Mouse (Mus musculus) bone marrow macrophage, adult 2 months (primary cell): ENCODE data around the gene Tex10. TPM values are rescaled to one million over a fixed set of nuclear protein-coding genes. Genes with fewer than 3 reads are reported as not detected.

Experiments
- H3K27ac ChIP-seq: 2 replicates; pipeline ENCODE4 v1.5.1; 2012; ENCODE audit warnings: low read depth, low read length; ENCODE audit not compliant: insufficient read depth
- H3K4me1 ChIP-seq: 2 replicates; pipeline ENCODE4 v1.6.1; 2012; ENCODE audit warnings: low read length; ENCODE audit not compliant: control insufficient read depth, insufficient read depth
- H3K4me3 ChIP-seq: 2 replicates; pipeline ENCODE4 v1.5.1; 2012; ENCODE audit warnings: mild to moderate bottlenecking, low read length, moderate library complexity; ENCODE audit not compliant: insufficient read depth
- CTCF ChIP-seq: IDR thresholded peaks from 2 replicates; pipeline ENCODE4 v1.5.1; 2012; ENCODE audit warnings: low read depth, mild to moderate bottlenecking, low read length, moderate library complexity
- POLR2A ChIP-seq: IDR thresholded peaks from 2 replicates; pipeline ENCODE4 v1.6.1; 2012; ENCODE audit warnings: mild to moderate bottlenecking, low read depth, low read length, borderline replicate concordance
- polyA plus RNA-seq: library from polyadenylated mRNA; stranded (reverse); fragments of >200 nt; gene quantifications from 2 replicates; pipeline ENCODE4 v1.2.4, GENCODE M21; 2012; ENCODE audit not compliant: missing spikeins, insufficient read depth, insufficient read length

The Tex10 gene
- polyA plus RNA-seq, 1 experiment, result 17.2 TPM

DNA sequence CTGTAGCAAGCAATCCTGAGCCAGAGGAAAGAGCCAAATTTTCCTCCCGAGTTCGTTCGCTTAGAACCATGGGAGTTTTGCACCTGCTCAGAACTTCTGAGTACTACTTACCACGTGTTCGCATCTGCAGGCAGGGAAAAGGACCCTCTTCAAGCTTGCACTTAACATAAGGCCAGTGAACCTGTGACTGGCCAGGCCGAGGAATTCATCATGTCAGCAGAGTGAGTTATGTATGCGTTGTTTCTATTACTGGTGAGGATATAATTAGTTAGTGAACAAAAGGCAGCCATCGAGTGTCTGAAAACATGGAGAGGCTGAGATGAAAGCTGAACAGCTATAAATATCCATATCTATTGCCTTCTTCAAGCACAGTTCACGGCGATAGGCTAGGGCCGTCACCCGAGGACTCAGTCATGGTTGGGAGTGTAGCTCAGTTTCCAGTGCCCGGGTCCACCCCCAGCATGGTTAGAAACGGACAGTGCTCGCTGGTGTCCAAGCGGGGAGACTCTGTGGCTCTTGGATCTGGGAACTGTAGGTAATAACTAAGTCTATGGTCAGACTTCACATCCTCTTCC is 70.1 kb downstream of the Tex10 start:
- TF ChIP-seq CTCF (no peak), POLR2A (no peak)
- H3K4me1 ChIP-seq, result no peaks in the 10 kb centered on the region
- H3K4me3 ChIP-seq, result no peak overlapping the region
- no peak overlapping the region for H3K27ac ChIP-seq

GRCm38 (mm10) chr4:48396949-48397348 is 76.3 kb downstream of the Tex10 start:
- Histone ChIP-seq H3K27ac (no peak overlapping the region), H3K4me1 (no peaks in the 10 kb centered on the region), H3K4me3 (no peak overlapping the region)
- TF ChIP-seq CTCF, result no peak
- TF ChIP-seq POLR2A, result no peak

DNA sequence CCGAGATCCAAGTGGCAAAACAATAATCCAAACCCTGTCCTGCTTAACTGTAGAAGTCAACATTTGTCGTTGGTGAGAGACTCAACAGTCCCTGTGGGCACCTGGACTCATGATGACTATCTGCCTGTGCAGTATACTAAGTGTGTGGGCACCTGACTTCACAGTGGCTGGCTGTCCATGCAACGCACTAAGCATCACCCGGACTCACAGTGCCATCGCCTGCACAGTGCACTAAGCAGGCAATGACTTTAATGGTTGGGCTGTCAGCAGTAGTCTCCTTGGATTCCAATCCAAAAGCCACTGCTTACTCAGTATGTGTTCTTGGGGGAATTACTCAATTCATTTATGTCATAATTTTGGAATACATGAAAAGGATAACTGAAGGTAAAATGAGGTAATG is 90.8 kb downstream of the Tex10 start:
- H3K4me3 ChIP-seq, result no peak overlapping the region
- no peaks in the 10 kb centered on the region for H3K4me1 ChIP-seq
- TF ChIP-seq POLR2A (no peak), CTCF (no peak)
- H3K27ac ChIP-seq, result no peak overlapping the region

DNA sequence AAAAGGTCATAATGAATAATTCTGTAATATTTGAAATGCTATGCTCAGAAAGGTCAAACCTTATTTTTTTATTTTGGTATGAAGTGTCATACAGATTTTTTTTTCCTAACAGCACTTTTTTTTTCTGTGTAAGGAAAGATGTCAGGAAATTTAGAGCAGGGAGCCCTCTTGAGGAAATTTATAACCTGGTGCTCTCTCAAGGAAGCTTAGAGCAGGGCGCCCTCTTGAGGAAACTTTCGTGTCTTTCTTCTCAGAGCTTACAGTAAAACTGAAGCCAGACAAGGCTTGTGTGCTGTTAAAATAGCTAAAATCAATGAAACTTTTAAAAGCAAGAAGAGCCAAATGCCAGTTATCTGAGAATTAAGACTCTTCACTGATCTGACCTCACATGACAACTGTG is 92.3 kb downstream of the Tex10 start:
- Histone ChIP-seq H3K4me3 (no peak overlapping the region), H3K27ac (no peak overlapping the region), H3K4me1 (no peaks in the 10 kb centered on the region)
- no peak for TF ChIP-seq POLR2A
- TF ChIP-seq CTCF, result no peak

Other genes starting within 250 kb of the Tex10 start
- gene Erp44, start 193.9 kb downstream of the Tex10 start, polyA plus RNA-seq, result 83.9 and 91.6 TPM in 2 replicates
- 8.3 and 8.5 TPM in 2 replicates for gene Invs, start 193.7 kb downstream of the Tex10 start, polyA plus RNA-seq
- 0.67 and 1.4 TPM in 2 replicates for gene Msantd3, start 66.5 kb upstream of the Tex10 start, polyA plus RNA-seq
- 0.47 TPM in 1 of 2 replicates, not detected in the other for gene Tmeff1, start 111.7 kb upstream of the Tex10 start, polyA plus RNA-seq
- gene Cavin4, start 190.1 kb upstream of the Tex10 start, polyA plus RNA-seq, result not detected in 2 replicates